Mouse (Mus musculus): Measurements from ENCODE around the gene Lingo3.
A peak's percentile ranks its signal among the peaks of the same experiment; 100 is the strongest.

Lingo3 gene

GRCm38 (mm10) chr10:80799070-80799566, 44.7 kb downstream of the Lingo3 start:
- DNase-seq (ENCODE audit: low read depth, low spot score): no peak

DNA sequence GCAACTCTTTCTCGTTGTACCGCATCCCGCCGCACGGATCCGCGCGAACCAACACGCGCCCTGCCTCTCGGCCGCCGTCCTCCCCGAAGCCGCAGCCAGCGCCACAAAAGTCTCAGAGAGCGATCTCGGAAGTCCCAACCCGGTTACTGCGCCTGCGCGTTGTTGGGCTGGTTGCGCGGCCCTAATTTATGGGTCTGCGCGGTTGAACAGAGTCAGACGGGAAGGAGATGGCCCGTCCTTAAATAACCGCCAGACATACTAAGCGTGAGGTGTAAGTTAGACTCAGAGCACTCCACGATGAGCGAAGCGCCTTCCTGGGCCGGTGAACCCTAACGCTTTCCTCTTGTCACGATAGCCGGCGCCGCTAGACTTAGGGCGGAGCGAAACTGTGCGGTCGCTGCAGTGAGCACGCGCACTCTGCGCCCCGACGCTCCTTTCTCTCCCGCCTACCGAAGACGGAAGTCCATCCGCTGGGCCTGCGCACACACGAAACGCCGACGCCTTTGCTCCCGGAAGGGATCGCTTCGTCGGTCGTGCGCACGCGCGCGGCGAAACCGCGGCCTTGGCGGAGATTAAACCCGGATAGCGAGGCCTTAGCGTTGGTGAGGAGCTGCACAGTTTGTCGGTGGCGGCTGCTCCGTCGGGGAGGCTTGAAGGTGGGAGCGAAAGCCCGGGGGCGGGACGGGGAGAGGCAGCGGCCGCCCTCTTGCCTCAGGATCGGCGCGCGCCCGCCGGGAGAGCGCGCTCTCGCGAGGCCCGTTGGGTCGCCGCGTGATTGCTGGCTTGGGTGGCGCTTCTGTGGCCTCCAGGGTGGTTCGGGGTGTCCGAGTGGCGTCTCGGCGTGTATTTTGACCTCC, 45.5 kb downstream of the Lingo3 start, which contains the start of the genes Sf3a2 and Plekhj1:
Gene Sf3a2, plus strand, starts transcription at position 49 of the 857 bp plus-strand sequence.
Gene Plekhj1, minus strand, starts transcription at position 477 of the 857 bp plus-strand sequence.
- peak; percentile 97 for DNase-seq (ENCODE audit: low read depth, low spot score)

DNA sequence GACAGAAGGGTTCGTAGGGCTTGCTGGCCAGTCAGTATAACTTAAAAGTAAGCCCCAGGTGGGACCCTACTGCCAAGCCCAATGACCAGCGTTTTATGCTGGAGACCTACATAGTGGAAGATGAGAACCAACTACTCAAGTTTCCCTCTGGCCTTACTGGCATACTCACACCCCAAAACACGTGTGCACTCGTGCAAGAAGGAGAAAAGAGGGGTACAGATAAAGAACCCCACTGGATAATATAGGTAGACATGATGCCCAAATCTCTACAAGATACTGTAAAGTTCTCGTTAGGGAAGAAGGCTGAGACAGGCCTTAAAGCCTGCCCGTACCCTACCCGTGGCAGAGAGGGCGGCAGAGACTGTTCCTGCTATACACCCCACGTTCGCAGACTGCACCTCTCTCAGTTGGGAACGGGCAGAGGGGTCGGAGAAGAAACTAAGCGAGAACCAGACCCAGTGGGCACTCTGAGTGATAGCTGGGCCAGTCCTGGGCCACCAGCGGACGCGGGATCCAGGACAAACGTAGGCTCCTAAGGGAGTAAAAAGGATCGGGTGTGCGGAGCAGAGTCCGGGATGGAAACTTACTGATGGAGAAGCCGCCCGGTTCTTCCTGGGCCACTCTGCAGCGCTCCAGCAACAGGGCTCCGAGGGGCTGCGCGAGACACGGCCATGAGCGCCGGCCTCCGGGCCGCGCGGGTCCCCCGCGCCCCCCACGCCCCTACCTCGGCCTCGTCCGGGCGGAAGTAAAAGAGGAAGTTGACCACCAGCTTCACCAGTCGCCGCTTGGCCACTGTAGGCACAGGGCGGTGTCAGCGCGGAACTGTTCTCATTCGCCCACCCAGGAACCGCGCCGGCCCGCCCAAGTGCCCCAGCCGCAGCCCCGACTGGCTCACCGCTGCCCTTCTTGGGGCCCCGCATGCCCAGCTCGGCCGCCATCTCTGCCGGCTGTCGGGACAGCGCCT, 46.4 kb downstream of the Lingo3 start:
- no peak for DNase-seq (ENCODE audit: low read depth, low spot score)

DNA sequence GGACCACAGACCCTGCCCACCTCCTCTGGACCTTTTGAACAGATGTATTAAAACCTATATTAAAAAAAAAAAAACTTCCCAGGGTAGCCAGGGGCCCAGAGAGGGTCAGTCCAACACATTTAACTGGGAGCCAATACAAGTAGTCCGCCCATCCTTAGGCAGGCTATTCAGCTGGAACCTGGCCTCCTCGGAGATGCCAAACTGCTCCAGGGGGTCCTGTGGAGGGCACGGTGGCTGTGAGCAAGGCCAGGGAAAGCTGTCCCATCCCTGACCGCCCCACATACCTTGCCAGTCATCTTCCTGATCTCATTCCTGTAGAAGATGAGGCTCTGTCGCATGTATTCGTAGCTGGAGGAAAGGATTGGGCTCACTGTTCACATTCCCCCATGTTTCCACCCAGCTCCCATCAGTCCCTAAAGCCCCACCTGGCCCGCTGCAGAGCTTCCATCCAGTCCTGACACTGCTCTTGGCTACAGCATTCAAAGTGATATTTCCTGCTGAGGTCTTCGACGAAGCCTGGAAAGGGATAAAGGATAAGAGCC, 47.5 kb downstream of the Lingo3 start:
- DNase-seq (ENCODE audit: low read depth, low spot score): no peak

GRCm38 (mm10) chr10:80794750-80795149, 49.1 kb downstream of the Lingo3 start:
- no peak for DNase-seq (ENCODE audit: low read depth, low spot score)

GRCm38 (mm10) chr10:80793803-80794202, 50.0 kb downstream of the Lingo3 start:
- no peak for DNase-seq (ENCODE audit: low read depth, low spot score)

- DNase-seq (ENCODE audit: low read depth, low spot score): no peak
Measured at GRCm38 (mm10) chr10:80793033-80793784, 50.6 kb downstream of the Lingo3 start.

DNA sequence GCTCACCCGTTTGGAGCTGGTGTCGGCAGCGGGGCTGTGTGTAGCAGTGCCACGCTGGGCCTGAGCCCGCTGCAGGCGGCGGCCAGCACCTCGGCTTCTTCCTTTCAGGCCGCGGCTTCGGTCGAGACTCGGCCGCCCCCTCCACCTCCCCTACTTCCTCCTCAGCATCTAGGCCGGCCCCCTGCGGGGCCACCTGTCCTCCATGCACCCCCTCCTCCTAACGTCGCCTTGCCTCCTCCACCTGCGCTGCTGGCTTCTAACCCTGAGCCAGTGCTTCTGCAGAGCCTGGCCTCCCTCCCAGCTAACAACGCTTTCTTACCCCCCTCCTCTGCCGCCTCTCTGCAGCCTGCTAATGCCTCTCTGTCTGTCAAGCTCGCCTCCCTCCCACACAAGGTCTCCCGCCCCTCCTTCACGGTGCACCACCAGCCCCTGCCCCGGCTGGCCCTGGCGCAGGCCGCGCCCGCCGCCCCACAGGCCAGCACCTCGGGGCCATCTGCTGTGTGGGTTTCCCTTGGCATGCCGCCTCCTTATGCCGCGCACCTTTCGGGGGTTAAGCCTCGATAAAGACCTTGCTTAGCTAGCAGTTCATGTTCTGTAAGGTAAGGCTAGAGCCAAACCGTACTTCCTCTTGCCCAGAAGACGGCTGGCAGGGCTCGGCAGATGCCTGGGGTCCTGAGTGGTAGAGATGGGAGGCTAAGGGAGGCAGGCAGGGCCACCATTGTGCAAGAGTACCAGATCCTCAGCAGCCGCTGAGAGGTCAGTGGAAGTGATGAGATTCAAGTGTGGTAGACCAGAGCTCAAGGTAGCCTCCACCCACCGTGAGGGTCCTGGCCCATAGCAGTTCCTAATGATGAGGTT, 51.4 kb downstream of the Lingo3 start:
- no peak for DNase-seq (ENCODE audit: low read depth, low spot score)

GRCm38 (mm10) chr10:80791476-80792174, 52.2 kb downstream of the Lingo3 start:
- no peak for DNase-seq (ENCODE audit: low read depth, low spot score)

DNA sequence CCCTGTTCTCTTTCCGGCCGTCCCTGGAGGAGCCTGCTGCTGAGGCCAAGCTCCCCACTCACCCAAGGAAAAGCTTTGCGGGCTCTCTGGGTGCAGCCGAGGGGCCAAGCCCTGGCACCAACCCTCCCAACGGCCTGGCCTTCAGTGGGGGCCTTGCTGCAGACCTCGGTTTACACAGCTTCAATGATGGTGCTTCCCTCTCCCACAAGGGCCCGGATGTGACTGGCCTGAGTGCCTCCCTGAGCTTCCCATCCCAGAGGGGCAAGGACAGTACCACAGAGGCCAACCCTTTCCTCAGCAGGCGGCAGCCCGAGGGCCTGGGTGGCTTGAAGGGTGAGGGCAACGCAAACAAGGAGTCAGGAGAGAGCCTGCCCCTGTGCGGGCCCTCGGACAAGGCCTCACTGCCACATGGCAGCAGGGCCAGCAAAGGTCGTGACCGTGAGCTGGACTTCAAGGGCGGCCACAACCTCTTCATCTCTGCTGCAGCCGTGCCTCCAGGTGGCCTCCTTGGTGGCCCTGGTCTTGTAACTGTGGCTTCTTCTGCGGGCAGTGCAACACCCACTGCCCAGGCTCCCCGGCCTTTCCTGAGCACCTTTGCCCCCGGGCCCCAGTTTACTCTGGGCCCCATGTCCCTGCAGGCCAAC, 53.0 kb downstream of the Lingo3 start:
- DNase-seq (ENCODE audit: low read depth, low spot score): no peak

DNA sequence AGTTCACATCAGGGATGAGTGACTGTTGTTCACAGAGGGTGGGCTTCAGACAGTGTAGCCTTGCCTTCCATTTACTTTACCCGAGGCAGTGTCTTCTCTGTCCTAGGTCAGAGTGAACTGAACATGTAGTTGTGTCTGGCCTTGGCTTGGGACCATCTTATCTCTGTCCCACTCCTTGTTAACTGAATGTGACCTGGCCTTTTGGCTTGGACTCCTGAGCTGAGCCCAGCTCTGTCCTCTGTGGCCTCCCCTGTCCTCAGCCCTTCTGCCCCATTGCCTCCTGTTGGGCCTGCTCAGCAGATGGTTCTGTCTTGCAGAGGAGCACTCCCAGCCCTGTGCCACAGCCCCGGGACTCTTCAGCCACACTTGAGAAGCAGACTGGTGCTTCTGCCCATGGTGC, 56.3 kb downstream of the Lingo3 start:
- no peak for DNase-seq (ENCODE audit: low read depth, low spot score)

- DNase-seq (ENCODE audit: low read depth, low spot score): no peak
Measured at GRCm38 (mm10) chr10:80785963-80786362, 57.9 kb downstream of the Lingo3 start.

GRCm38 (mm10) chr10:80784871-80785270, 59.0 kb downstream of the Lingo3 start:
- DNase-seq (ENCODE audit: low read depth, low spot score): no peak

- no peak for DNase-seq (ENCODE audit: low read depth, low spot score)
Measured at GRCm38 (mm10) chr10:80784302-80784701, 59.5 kb downstream of the Lingo3 start.
